Comparison of ENCODE assay signal across 8 mouse cellular contexts in the genomic region with DNA sequence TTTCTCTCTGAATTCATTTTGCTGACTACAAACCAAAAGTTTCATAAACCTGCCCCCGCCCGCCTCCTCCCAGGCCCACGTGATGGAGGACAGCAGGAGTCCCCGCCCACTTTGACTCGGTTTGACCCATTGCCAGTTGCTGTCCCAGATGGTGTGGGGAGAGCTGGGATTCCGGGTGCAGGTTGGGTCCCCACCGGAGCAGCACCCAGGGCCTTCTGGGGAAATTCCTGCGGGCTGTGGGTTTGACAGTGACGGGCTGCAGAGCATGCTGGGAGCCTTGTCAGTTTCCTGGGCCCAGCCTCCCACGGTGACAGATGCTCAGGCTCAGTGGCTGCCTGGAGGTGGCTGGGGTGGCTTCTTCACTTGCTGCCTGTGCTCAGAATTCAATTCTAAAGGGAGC. TPM values are rescaled to one million over a fixed set of nuclear protein-coding genes. Genes with fewer than 3 reads are reported as not detected.
DNase-seq lines count a peak whose midpoint lies in the region; ATAC-seq lines count a peak whose summit lies in the region.

No protein-coding gene starts in this region.

- H3K36me3 ChIP-seq in heart, embryonic 10.5 days = no peaks in the 10 kb centered on the region
- H3K36me3 ChIP-seq in forebrain, embryonic 12.5 days (replicated peaks) = no peaks in the 10 kb centered on the region

- H3K27ac ChIP-seq in heart, embryonic 10.5 days = no peak overlapping the region
- no peak overlapping the region for H3K27ac ChIP-seq in forebrain, embryonic 12.5 days

- intact Hi-C loops in heart, postnatal 10 days (cut with DNase I) = no loop called here

- H3K4me1 ChIP-seq in heart, embryonic 10.5 days = peaks cover 72% of the 10 kb centered on the region
- peaks cover 50% of the 10 kb centered on the region for H3K4me1 ChIP-seq in forebrain, embryonic 12.5 days

- peak overlapping the region; percentile 97 for H3K4me2 ChIP-seq in forebrain, embryonic 12.5 days

- 3% methylated on average over 10 of the region's 10 CpGs for WGBS in heart, embryonic 10.5 days
- WGBS in forebrain, embryonic 12.5 days = 2% methylated on average over 10 of the region's 10 CpGs

- H3K4me3 ChIP-seq in heart, embryonic 10.5 days = peak overlapping the region; percentile 79
- H3K4me3 ChIP-seq in forebrain, embryonic 12.5 days (replicated peaks) = peak overlapping the region; percentile 64

- H3K9ac ChIP-seq in forebrain, embryonic 12.5 days = peak overlapping the region; percentile 36; the same call in 1 of the 2 replicates

- peaks cover 64% of the 10 kb centered on the region for H3K27me3 ChIP-seq in heart, embryonic 10.5 days (ENCODE audit: insufficient read depth, poor library complexity, severe bottlenecking)
- H3K27me3 ChIP-seq in forebrain, embryonic 12.5 days = peaks cover 65% of the 10 kb centered on the region

- peak; percentile 50; the same call in 1 of the 2 replicates for ATAC-seq in forebrain, embryonic 12.5 days (ENCODE audit: low FRiP score)

- no peaks in the 10 kb centered on the region for H3K9me3 ChIP-seq in heart, embryonic 10.5 days
- H3K9me3 ChIP-seq in forebrain, embryonic 12.5 days = no peaks in the 10 kb centered on the region

- DNase-seq in heart, embryonic 10.5 days (ENCODE audit: low spot score) = no peak
- no peak for DNase-seq in heart, postnatal 10 days
- peak; percentile 43 for DNase-seq in ZHBTc4 (ENCODE audit: low read depth, low spot score)
- DNase-seq in layer of hippocampus, adult 9-10 months (ENCODE audit: low spot score) = peak; percentile 68
- peak; percentile 12 for DNase-seq in lung, postnatal 14 days
- DNase-seq in right cerebral cortex, postnatal 36 days (ENCODE audit: low spot score in 2 of 2) = peak; percentile 85
- no peak for DNase-seq in kidney, adult 11 months

RNA-seq across cellular contexts. Expression of gene Tesc, which starts 1.9 kb away (rescaled TPM):
- 10.0 and 19.0 TPM in 2 replicates for polyA plus RNA-seq in heart, embryonic 10.5 days (2016; fragmentation: Nextera tagmentation; extraction: Ambion mirVana)
- total RNA-seq in heart, postnatal 10 days (2021) = 100 to 1,000 TPM; 111 to 112 TPM
- polyA plus RNA-seq in forebrain, embryonic 12.5 days (2016; fragmentation: Nextera tagmentation; extraction: Ambion mirVana) = 4.7 and 6.3 TPM in 2 replicates

RNA-seq across cellular contexts. Expression of gene Fbxo21, which starts 52.9 kb away (rescaled TPM):
- 72.2 and 73.5 TPM in 2 replicates for polyA plus RNA-seq in heart, embryonic 10.5 days (2016; fragmentation: Nextera tagmentation; extraction: Ambion mirVana)
- total RNA-seq in heart, postnatal 10 days (2021) = 10 to 100 TPM; 47.4 to 55.5 TPM
- 149 and 165 TPM in 2 replicates for polyA plus RNA-seq in forebrain, embryonic 12.5 days (2016; fragmentation: Nextera tagmentation; extraction: Ambion mirVana)

Comparison
In these comparisons a context has a peak if more than half of its experiments do, and no peak if none do; other contexts are left out.
1. DNase-seq: peak in ZHBTc4 (single experiment), layer of hippocampus, adult 9-10 months (single experiment), lung, postnatal 14 days (single experiment) and right cerebral cortex, postnatal 36 days (2 of 2); none in heart, embryonic 10.5 days (single experiment), heart, postnatal 10 days (0 of 2) and kidney, adult 11 months (single experiment).